Comparison of ENCODE assay signal across 22 mouse cellular contexts in the genomic region with DNA sequence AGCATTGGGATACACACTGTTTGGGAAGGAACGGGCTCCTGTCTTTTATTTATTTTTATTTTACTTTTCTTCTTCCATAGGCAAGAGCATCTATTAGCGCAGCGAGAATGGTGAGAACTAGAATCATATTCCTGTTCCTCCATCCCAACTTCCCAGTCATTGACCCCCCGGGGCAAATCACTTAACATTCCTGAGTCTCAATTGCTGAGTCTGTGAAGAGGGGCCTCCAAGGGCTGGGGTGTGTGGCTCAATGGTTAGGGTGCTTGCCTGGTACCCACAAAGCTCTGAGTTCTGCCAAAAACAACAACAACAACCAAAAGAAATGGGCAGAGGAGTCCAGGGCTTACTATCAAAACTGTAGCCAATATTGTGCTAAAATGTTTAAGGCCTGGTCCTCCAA.
DNase-seq lines count a peak whose midpoint lies in the region; ATAC-seq lines count a peak whose summit lies in the region.
"Had no signal": no experiment of that assay in that cellular context is flagged by ENCODE, and none has a peak within 500 bp of the region (broad histone marks: within the 10 kb centered on the region; RNA-seq: fewer than 3 reads in every experiment).

No protein-coding gene starts in this region.

- peaks cover 35% of the 10 kb centered on the region for H3K27me3 ChIP-seq in hindbrain, embryonic 10.5 days (ENCODE audit: insufficient read depth, poor library complexity, severe bottlenecking)
- H3K27me3 ChIP-seq in hindbrain, embryonic 13.5 days: peaks cover 32% of the 10 kb centered on the region
- no peaks in the 10 kb centered on the region for H3K27me3 ChIP-seq in limb, embryonic 10.5 days (ENCODE audit: low read depth, poor library complexity, severe bottlenecking)
- no peaks in the 10 kb centered on the region for H3K27me3 ChIP-seq in intestine, embryonic 15.5 days (replicated peaks)
- H3K27me3 ChIP-seq: CH12.LX had no signal

- H3K27ac ChIP-seq in hindbrain, embryonic 10.5 days: no peak overlapping the region
- no peak overlapping the region for H3K27ac ChIP-seq in hindbrain, embryonic 13.5 days
- H3K27ac ChIP-seq in limb, embryonic 10.5 days: 0 out of 2 replicates have a peak overlapping the region, but pooled peaks have one; percentile 10
- H3K27ac ChIP-seq in intestine, embryonic 15.5 days: no peak overlapping the region
- H3K27ac ChIP-seq: forebrain, embryonic 12.5 days; heart, embryonic 10.5 days; hindbrain, embryonic 14.5 days had no signal

- H3K9me3 ChIP-seq in hindbrain, embryonic 10.5 days: no peaks in the 10 kb centered on the region
- H3K9me3 ChIP-seq in hindbrain, embryonic 13.5 days: no peaks in the 10 kb centered on the region
- H3K9me3 ChIP-seq in limb, embryonic 10.5 days (replicated peaks): no peaks in the 10 kb centered on the region
- no peaks in the 10 kb centered on the region for H3K9me3 ChIP-seq in intestine, embryonic 15.5 days
- H3K9me3 ChIP-seq: forebrain, embryonic 12.5 days; heart, embryonic 10.5 days had no signal

- DNase-seq in hindbrain, embryonic 10.5 days (ENCODE audit: low spot score): peak; percentile 13
- peak; percentile 50 for DNase-seq in NIH3T3 (ENCODE audit: low read depth)
- peak; percentile 57 for DNase-seq in embryo, embryonic 11 days
- no peak for DNase-seq in limb, embryonic 10.5 days (ENCODE audit: low spot score)
- DNase-seq in adipocyte (ENCODE audit: low spot score): no peak
- DNase-seq in gastrocnemius, postnatal 14 days: no peak
- DNase-seq: adrenal gland, postnatal 14 days; cerebellum, adult 11-12 months; cerebellum, adult 9-11 months; cerebellum, postnatal 36 days; forebrain, postnatal 0 days; heart, adult 18-20 months; heart, postnatal 10 days; heart, postnatal 4 days; kidney, adult 2 months had no signal

- intact Hi-C loops in gastrocnemius, postnatal 14 days (cut with DNase I; ENCODE audit: low total_unique reads): no loop called here

- no peak overlapping the region for H3K4me3 ChIP-seq in hindbrain, embryonic 10.5 days
- H3K4me3 ChIP-seq in hindbrain, embryonic 13.5 days: no peak overlapping the region
- H3K4me3 ChIP-seq in limb, embryonic 10.5 days: no peak overlapping the region
- no peak overlapping the region for H3K4me3 ChIP-seq in intestine, embryonic 15.5 days (replicated peaks)
- H3K4me3 ChIP-seq: forebrain, embryonic 12.5 days; heart, embryonic 10.5 days had no signal

- H3K9ac ChIP-seq in hindbrain, embryonic 13.5 days: no peak overlapping the region
- H3K9ac ChIP-seq in intestine, embryonic 15.5 days: no peak overlapping the region
- H3K9ac ChIP-seq: forebrain, embryonic 12.5 days; forebrain, postnatal 0 days; hindbrain, embryonic 14.5 days had no signal

- 64% methylated on average over 4 of the region's 4 CpGs for WGBS in hindbrain, embryonic 10.5 days
- 67% methylated on average over 4 of the region's 4 CpGs for WGBS in hindbrain, embryonic 13.5 days
- 62% methylated on average over 4 of the region's 4 CpGs for WGBS in limb, embryonic 10.5 days
- 42% methylated on average over 4 of the region's 4 CpGs for WGBS in intestine, embryonic 15.5 days

- no peak for ATAC-seq in hindbrain, embryonic 13.5 days (ENCODE audit: low FRiP score)
- no peak for ATAC-seq in intestine, embryonic 15.5 days
- ATAC-seq: forebrain, postnatal 0 days; intestine, embryonic 16.5 days had no signal

- no peaks in the 10 kb centered on the region for H3K36me3 ChIP-seq in hindbrain, embryonic 10.5 days
- no peaks in the 10 kb centered on the region for H3K36me3 ChIP-seq in hindbrain, embryonic 13.5 days
- no peaks in the 10 kb centered on the region for H3K36me3 ChIP-seq in limb, embryonic 10.5 days
- no peaks in the 10 kb centered on the region for H3K36me3 ChIP-seq in intestine, embryonic 15.5 days
- H3K36me3 ChIP-seq: forebrain, embryonic 12.5 days; heart, embryonic 10.5 days had no signal

- no peak overlapping the region for H3K4me2 ChIP-seq in hindbrain, embryonic 13.5 days
- no peak overlapping the region for H3K4me2 ChIP-seq in intestine, embryonic 15.5 days (replicated peaks)
- H3K4me2 ChIP-seq: forebrain, embryonic 12.5 days; hindbrain, embryonic 14.5 days had no signal

- H3K4me1 ChIP-seq in hindbrain, embryonic 10.5 days (replicated peaks): peaks cover 57% of the 10 kb centered on the region
- H3K4me1 ChIP-seq in hindbrain, embryonic 13.5 days (replicated peaks): peaks cover 32% of the 10 kb centered on the region
- peaks cover 74% of the 10 kb centered on the region for H3K4me1 ChIP-seq in limb, embryonic 10.5 days
- H3K4me1 ChIP-seq in intestine, embryonic 15.5 days (replicated peaks): peaks cover 35% of the 10 kb centered on the region

Comparison
In these comparisons a context has a peak if more than half of its experiments do, and no peak if none do; other contexts are left out.
1. DNase-seq: peak in hindbrain, embryonic 10.5 days (single experiment), NIH3T3 (single experiment) and embryo, embryonic 11 days (single experiment); none in limb, embryonic 10.5 days (single experiment), adipocyte (single experiment) and gastrocnemius, postnatal 14 days (single experiment).